Mouse (Mus musculus): ENCODE measurements around the gene Dntt.

The Dntt gene

DNA sequence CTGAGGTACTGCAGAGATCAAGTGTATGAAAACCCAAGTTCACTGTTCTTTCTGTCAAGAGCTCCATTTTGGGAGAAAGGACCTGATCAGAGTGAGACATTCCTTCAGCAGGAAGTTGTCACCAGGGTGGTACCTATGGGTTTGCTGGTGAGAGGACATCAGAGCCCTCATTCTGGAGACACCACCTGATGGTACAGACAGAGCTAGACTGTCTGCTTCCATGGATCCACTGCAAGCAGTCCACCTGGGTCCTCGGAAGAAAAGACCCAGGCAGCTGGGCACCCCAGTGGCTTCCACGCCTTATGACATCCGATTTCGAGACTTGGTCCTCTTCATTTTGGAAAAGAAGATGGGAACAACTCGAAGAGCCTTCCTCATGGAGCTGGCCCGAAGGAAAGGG, at the start of gene Dntt:
Dntt (plus strand) TSS at position 57 of the 400 bp plus-strand sequence.
- no peak for DNase-seq (ENCODE audit: extremely low spot score)

- DNase-seq (ENCODE audit: extremely low spot score) = no peak
These were observed 48.4 kb upstream of the Dntt start for GRCm38 (mm10) chr19:40980671-40981070.

GRCm38 (mm10) chr19:40984536-40984935, 44.5 kb upstream of the Dntt start:
- no peak for DNase-seq (ENCODE audit: extremely low spot score)

DNA sequence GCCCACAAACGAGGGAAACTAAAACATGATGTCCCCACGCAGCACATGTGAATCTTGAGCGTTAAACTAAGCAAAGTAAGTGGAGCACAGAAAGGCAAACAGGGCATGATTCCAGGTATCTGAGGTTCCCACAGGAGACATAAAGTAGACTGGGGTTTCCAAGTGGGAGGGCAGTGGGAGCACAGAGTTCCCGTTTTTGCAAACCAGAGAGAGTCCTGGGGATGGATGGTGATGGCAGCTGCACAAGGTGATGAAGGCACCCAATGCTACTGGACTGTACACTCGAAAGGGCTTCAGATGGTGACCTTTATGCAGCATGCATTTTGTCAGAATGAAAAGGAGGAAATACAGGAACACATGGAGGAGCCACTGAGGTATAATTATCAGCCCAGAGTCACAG, 40.2 kb upstream of the Dntt start:
- DNase-seq (ENCODE audit: extremely low spot score) = no peak

GRCm38 (mm10) chr19:40989961-40990600, 39.0 kb upstream of the Dntt start:
- no peak for DNase-seq (ENCODE audit: extremely low spot score)

DNA sequence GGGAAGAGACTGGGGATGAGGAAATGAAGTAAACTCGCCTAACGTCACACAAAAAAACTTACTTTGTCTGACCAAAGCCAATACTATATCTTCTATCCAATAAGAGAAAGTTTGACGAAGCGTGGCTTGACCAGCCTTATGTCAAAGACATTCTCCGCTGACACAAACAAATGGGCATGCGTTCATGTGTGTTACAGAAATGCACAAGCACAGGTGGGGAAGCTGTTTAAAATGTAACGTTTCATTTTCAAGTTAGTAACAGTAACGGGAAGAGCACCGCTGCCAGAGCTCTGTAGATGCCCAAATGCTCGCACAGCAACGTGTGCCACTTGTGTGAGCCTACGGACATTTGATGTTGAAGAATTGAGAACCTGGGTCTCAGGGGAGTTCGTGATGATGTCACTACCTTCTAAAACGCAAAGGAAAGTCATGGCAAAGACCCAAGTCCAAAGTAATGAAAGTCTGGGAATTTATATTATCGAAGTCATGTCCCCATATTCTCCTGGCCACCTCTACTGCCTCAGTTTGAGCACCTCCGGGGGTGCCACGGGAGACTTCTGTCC, 38.2 kb upstream of the Dntt start:
- DNase-seq (ENCODE audit: extremely low spot score) = no peak

DNA sequence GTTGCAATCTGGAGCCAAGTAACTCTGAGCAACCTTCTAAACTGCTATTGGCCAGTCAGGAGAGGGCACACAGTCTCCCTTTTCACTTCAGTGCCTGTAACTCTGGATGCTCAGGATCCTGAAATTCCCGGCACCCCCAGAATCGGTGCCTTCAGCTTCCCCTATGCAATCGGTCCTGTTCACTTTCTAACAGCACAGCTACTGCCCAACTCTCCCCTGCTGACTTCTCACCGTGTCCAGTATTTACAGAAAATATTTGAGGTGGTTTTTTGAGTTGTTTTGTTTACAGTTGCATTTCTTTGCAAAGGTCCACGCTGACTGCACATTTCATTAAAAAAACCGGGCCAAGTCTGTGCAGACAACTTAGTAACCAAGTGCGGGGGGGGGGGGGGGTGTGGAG, 37.4 kb upstream of the Dntt start:
- DNase-seq (ENCODE audit: extremely low spot score) = no peak

DNA sequence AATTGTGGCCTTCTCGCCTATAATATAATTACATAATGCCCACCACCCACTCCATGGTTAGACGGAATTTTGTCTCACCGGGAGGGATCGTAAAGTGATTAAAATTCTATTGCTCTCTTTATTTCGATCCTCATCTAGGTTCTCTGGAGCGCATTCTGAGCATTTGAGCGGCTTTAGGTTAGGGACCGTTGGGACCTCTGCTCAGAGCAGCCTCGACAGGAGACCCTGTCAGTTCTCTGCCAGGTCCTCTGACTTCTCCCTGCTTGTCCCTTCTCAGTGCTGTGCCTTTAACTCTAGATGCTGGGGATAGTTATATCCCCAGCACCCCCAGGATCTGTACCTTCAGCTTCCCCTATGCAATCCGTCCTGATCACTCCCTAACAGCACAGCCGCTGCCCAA, 37.0 kb upstream of the Dntt start:
- DNase-seq (ENCODE audit: extremely low spot score) = no peak

GRCm38 (mm10) chr19:40992517-40993044, 36.5 kb upstream of the Dntt start:
- no peak for DNase-seq (ENCODE audit: extremely low spot score)

- DNase-seq (ENCODE audit: extremely low spot score) = no peak
These were observed 35.7 kb upstream of the Dntt start for GRCm38 (mm10) chr19:40993356-40993755.

- DNase-seq (ENCODE audit: extremely low spot score) = no peak
These were observed 35.0 kb upstream of the Dntt start, which contains the start of gene Blnk for GRCm38 (mm10) chr19:40994057-40994585. Gene Blnk, minus strand, starts transcription at chr19:40994535.

DNA sequence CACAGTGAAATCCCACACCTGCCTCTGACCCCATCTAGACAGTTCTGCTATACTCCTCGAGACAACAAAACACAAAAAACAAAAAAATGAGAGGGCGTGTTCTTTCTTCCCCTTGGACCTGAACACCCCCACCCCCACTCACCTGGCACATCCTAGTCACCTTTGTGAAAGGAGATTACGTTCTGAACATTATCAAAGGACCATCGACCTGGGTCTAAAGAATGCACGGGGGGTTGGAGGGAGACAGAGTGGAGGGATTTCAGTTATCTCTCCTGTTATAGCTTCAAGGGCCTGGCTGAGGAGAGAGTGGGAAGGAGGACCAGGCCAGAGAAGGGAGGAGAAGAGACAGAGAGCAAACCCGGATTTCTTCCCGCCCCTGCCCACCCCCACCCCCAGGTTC, 34.2 kb upstream of the Dntt start:
- DNase-seq (ENCODE audit: extremely low spot score) = no peak

GRCm38 (mm10) chr19:40995449-40996401, 33.4 kb upstream of the Dntt start:
- DNase-seq (ENCODE audit: extremely low spot score) = no peak

GRCm38 (mm10) chr19:40996722-40997121, 32.4 kb upstream of the Dntt start:
- no peak for DNase-seq (ENCODE audit: extremely low spot score)

- DNase-seq (ENCODE audit: extremely low spot score) = no peak
These were observed 30.5 kb upstream of the Dntt start for GRCm38 (mm10) chr19:40998469-40999170.

GRCm38 (mm10) chr19:40999569-40999968, 29.5 kb upstream of the Dntt start:
- DNase-seq (ENCODE audit: extremely low spot score) = no peak

DNA sequence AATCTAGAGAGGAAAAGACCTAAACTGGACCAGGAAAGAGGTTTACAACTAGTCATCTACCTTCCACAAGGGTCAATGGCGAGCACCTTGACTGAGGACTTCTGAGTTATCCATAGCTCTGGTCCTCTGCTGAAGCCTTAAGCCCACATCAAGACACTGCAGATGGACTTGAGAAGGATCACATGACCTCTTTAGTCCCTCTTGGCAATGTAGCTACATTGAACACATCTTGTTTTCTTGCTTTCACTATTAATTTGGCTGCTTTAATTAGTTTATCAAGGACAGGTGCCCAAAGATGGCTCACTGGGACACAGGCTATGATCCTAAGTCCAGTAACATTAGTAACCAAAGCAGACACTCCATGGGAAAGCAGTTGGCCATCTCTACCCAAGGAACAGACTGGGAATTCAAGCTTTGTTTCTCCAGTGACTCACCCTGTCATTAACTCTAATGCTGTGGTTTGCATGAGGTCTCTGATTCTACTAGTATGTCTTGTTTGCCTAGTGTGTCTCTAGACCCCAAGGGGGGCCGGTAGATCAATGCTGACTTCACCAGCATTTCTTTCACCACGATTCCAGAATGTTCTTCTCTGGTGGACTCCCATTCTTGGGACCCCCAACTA, 25.3 kb upstream of the Dntt start:
- DNase-seq (ENCODE audit: extremely low spot score) = no peak

- DNase-seq (ENCODE audit: extremely low spot score) = no peak
These were observed 22.5 kb upstream of the Dntt start for GRCm38 (mm10) chr19:41006621-41007020.

GRCm38 (mm10) chr19:41007326-41007725, 21.7 kb upstream of the Dntt start:
- no peak for DNase-seq (ENCODE audit: extremely low spot score)

- DNase-seq (ENCODE audit: extremely low spot score) = no peak
These were observed 21.3 kb upstream of the Dntt start for GRCm38 (mm10) chr19:41007733-41008132.

All from embryo, embryonic 9.5 days (tissue).